Mouse (Mus musculus) cerebellum, adult (tissue): ENCODE measurements around the gene Gm20422.
"Not testable (repeated sequence)": the region's sequence is repeated elsewhere in the genome, so short reads cannot be mapped to it uniquely, and the experiment has no call there.

ENCODE experiments used
- ATAC-seq: cut with Nextera tagmentation; 2 replicates; pipeline ENCODE4 v1.9.2; 2017; ENCODE audit warnings: mild to moderate bottlenecking, moderate library complexity, mixed read lengths; ENCODE audit not compliant: insufficient number of reproducible peaks, low FRiP score, low TSS enrichment

Gm20422 gene

DNA sequence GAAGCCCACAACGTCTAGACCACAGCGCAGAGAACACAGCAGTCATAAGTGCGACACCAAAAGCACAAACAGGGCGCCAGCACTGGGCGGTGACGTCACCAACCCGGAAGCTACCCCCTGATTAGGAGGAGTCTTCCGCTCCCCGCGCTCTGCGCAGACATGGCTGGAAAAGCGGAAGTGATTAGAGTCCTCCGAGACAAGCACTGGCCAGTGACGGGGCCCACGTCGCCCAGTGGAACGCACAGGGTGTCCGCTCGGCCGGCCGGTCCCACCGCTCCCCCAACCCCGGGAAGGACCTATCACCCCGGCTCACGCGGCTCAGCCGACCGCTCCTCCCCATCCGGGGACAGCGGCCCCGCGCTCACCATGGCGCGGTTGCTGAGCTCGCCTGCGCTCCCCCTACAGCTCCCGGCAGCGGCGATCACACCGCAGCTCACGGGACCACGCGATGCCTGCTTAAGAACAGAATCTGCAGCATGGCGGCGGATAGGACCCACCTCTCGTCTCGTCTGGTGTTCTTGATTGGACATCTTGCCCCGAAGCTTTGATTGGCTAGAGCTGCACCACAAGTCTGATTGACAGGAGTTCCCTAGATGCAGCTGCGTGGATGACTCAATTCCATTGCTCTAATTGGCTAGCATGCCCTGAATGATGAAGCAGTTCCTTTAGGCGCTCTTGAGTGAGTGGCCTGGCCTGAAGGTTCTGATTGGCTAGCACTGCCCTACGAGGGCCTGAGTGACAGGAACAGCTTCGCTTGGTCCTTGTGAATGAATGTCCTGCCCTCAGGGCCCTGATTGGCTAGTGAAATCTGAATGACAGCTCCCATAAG is 58.1 kb downstream of the Gm20422 start:
- ATAC-seq: peak; percentile 99

GRCm38 (mm10) chr8:69715366-69715765 is 59.3 kb downstream of the Gm20422 start:
- ATAC-seq: no peak

DNA sequence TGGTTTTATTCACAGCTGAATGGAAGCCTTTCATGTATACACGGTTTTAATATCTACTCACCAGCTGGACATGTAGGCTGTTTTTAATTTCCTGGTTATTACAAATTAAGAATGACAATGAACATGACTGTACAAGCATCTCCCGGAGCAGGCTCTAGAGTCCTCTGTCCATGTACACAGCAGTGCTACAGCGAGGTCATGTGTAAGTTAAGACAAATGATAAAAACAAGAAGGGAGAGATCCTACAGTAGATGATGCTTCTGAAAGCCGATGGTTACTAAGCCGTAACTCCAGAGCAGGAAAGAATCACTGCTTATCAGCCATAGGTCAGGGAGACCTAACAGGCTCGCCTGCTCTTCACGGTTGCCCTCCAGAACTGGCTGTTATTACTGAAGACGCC is 61.2 kb downstream of the Gm20422 start:
- no peak for ATAC-seq

- ATAC-seq: not testable (repeated sequence)
Measured at GRCm38 (mm10) chr8:69710624-69711023, 64.1 kb downstream of the Gm20422 start, which contains the start of gene Zfp869. Gene Zfp869, minus strand, starts transcription at chr8:69710724.

- ATAC-seq: no peak
Measured at GRCm38 (mm10) chr8:69701810-69702209, 72.9 kb downstream of the Gm20422 start.
